Mouse (Mus musculus): ENCODE measurements around the gene Ovch2. TPM values are rescaled to one million over a fixed set of nuclear protein-coding genes. Genes with fewer than 3 reads are reported as not detected.

The Ovch2 gene
- polyA plus RNA-seq, 1 experiment from 2014 or later: not detected

GRCm38 (mm10) chr7:107787977-107788620, 12.9 kb downstream of the Ovch2 start:
- H3K27me3 ChIP-seq (ENCODE audit: control insufficient read depth, insufficient read depth, low read length): no peaks in the 10 kb centered on the region

DNA sequence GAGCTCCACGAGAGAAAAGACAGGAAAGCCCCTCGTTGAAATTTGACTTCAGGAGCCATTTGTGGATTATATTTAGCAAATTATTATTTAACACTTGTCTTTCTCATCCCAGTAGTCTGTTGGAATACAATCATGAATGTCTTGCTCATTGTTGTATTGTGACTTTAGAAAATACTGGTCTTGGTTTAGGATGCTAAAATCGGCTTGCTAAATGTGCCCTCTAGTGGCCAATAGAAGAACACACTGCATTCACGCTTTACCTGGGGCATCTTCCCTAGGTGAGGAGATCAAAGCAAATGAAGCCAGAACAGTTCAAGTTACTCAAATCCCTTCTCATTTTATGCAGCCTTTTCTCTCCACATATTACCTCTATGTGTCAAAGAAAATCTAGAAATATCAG, 21.4 kb downstream of the Ovch2 start:
- Histone ChIP-seq H3K9ac (ENCODE audit: low read length) (no peak overlapping the region), H3K36me3 (ENCODE audit: control insufficient read depth, insufficient read depth, low read length) (no peaks in the 10 kb centered on the region), H3K27me3 (ENCODE audit: control insufficient read depth, insufficient read depth, low read length) (no peaks in the 10 kb centered on the region), H3K4me3 (replicated peaks; ENCODE audit: low read length) (no peak overlapping the region), H3K9me3 (replicated peaks; ENCODE audit: control insufficient read depth, low read length) (no peaks in the 10 kb centered on the region), H3K4me2 (ENCODE audit: low read depth, low read length) (no peak overlapping the region), H3K27ac (ENCODE audit: low read length) (no peak overlapping the region), H3K4me1 (ENCODE audit: control insufficient read depth, insufficient read depth, low read length) (no peaks in the 10 kb centered on the region)
- no peak for ATAC-seq (ENCODE audit: insufficient read depth, low FRiP score)
- 45% methylated on average over 4 of the region's 4 CpGs for WGBS

More at GRCm38 (mm10) chr7:107787977-107788620, 12.9 kb downstream of the Ovch2 start:
- H3K9me3 ChIP-seq (replicated peaks; ENCODE audit: control insufficient read depth, low read length): no peaks in the 10 kb centered on the region
- no peak overlapping the region for H3K27ac ChIP-seq (ENCODE audit: low read length)
- WGBS: 58% methylated on average over 3 of the region's 3 CpGs
- no peak for ATAC-seq (ENCODE audit: insufficient read depth, low FRiP score)
- H3K36me3 ChIP-seq (ENCODE audit: control insufficient read depth, insufficient read depth, low read length): no peaks in the 10 kb centered on the region
- no peak overlapping the region for H3K4me3 ChIP-seq (replicated peaks; ENCODE audit: low read length)
- no peak overlapping the region for H3K9ac ChIP-seq (ENCODE audit: low read length)
- H3K4me1 ChIP-seq (ENCODE audit: control insufficient read depth, insufficient read depth, low read length): no peaks in the 10 kb centered on the region
- H3K4me2 ChIP-seq (ENCODE audit: low read depth, low read length): no peak overlapping the region

DNA sequence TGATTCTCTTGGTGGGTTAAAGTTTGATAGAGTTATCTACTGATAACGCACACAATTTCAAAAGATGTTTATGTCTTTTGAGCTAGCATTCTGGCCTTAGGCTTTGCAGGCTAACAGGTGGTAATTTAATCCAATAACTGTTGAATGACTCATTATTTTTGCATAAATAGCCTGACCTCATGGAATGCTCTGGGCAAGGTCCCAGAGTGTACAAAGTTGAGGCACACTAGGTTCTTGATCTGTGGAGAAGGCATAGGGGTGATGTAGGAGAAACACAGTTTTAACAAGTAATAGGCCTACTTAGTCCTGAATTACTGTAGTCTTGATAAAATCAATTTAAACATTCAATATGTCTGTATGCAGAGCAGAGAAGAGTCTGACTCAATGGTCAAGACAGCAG, 22.8 kb downstream of the Ovch2 start:
- Histone ChIP-seq H3K9me3 (replicated peaks; ENCODE audit: control insufficient read depth, low read length) (no peaks in the 10 kb centered on the region), H3K9ac (ENCODE audit: low read length) (no peak overlapping the region), H3K36me3 (ENCODE audit: control insufficient read depth, insufficient read depth, low read length) (no peaks in the 10 kb centered on the region), H3K4me3 (replicated peaks; ENCODE audit: low read length) (no peak overlapping the region), H3K27me3 (ENCODE audit: control insufficient read depth, insufficient read depth, low read length) (no peaks in the 10 kb centered on the region), H3K27ac (ENCODE audit: low read length) (no peak overlapping the region), H3K4me2 (ENCODE audit: low read depth, low read length) (no peak overlapping the region), H3K4me1 (ENCODE audit: control insufficient read depth, insufficient read depth, low read length) (no peaks in the 10 kb centered on the region)
- 35% methylated on average over 1 of the region's 1 CpGs for WGBS
- ATAC-seq (ENCODE audit: insufficient read depth, low FRiP score): no peak

DNA sequence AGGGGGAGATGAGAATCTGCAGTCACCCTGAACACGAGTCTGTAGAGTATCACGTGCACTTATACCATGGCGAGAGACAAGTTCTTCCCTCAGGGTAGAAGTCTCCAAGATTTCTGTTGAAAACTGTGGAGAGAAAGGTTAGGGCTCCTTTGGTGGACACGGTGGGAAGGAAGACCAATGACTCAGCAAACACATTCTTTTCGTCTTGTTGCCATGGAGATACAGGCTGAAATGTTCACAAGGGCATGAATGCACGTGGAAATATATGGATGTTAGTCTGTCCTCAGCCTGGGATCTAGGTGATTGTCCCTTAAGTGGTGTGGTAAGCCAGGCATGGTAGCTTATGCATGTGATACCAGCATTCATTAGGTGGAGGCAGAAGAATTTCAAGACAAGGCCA, 30.2 kb downstream of the Ovch2 start:
- WGBS: 55% methylated on average over 6 of the region's 6 CpGs
- H3K9me3 ChIP-seq (replicated peaks; ENCODE audit: control insufficient read depth, low read length): no peaks in the 10 kb centered on the region

GRCm38 (mm10) chr7:107757308-107758151, 43.5 kb downstream of the Ovch2 start, which contains the start of gene Cyb5r2:
Gene Cyb5r2, minus strand, starts transcription at chr7:107758032.
- Histone ChIP-seq H3K27me3 (ENCODE audit: control insufficient read depth, insufficient read depth, low read length) (no peaks in the 10 kb centered on the region), H3K4me2 (ENCODE audit: low read depth, low read length) (peak within 1 kb of the TSS; percentile 50), H3K36me3 (ENCODE audit: control insufficient read depth, insufficient read depth, low read length) (no peaks in the 10 kb centered on the region), H3K9ac (ENCODE audit: low read length) (peak within 1 kb of the TSS; percentile 20; the same call in 1 of the 2 replicates), H3K4me3 (replicated peaks; ENCODE audit: low read length) (peak within 1 kb of the TSS; percentile 24), H3K27ac (ENCODE audit: low read length) (no peak within 1 kb of the TSS), H3K4me1 (ENCODE audit: control insufficient read depth, insufficient read depth, low read length) (0 out of 2 replicates have a peak, but pooled peaks cover 6% of the 10 kb centered on the region), H3K9me3 (replicated peaks; ENCODE audit: control insufficient read depth, low read length) (no peaks in the 10 kb centered on the region)
- ATAC-seq (ENCODE audit: insufficient read depth, low FRiP score): peak; percentile 64
- 12% methylated on average over 23 of the region's 23 CpGs for WGBS

More for the DNA sequence above, 30.2 kb downstream of the Ovch2 start:
- no peak overlapping the region for H3K4me2 ChIP-seq (ENCODE audit: low read depth, low read length)
- ATAC-seq (ENCODE audit: insufficient read depth, low FRiP score): no peak
- no peak overlapping the region for H3K9ac ChIP-seq (ENCODE audit: low read length)
- H3K4me1 ChIP-seq (ENCODE audit: control insufficient read depth, insufficient read depth, low read length): no peaks in the 10 kb centered on the region
- no peak overlapping the region for H3K4me3 ChIP-seq (replicated peaks; ENCODE audit: low read length)
- H3K27me3 ChIP-seq (ENCODE audit: control insufficient read depth, insufficient read depth, low read length): no peaks in the 10 kb centered on the region
- no peaks in the 10 kb centered on the region for H3K36me3 ChIP-seq (ENCODE audit: control insufficient read depth, insufficient read depth, low read length)
- no peak overlapping the region for H3K27ac ChIP-seq (ENCODE audit: low read length)

- no peaks in the 10 kb centered on the region for H3K9me3 ChIP-seq (replicated peaks; ENCODE audit: control insufficient read depth, low read length)
- H3K4me1 ChIP-seq (ENCODE audit: control insufficient read depth, insufficient read depth, low read length): 0 out of 2 replicates have a peak, but pooled peaks cover 6% of the 10 kb centered on the region
- ATAC-seq (ENCODE audit: insufficient read depth, low FRiP score): no peak
- H3K36me3 ChIP-seq (ENCODE audit: control insufficient read depth, insufficient read depth, low read length): no peaks in the 10 kb centered on the region
- no peak overlapping the region for H3K9ac ChIP-seq (ENCODE audit: low read length)
- no peaks in the 10 kb centered on the region for H3K27me3 ChIP-seq (ENCODE audit: control insufficient read depth, insufficient read depth, low read length)
- H3K4me2 ChIP-seq (ENCODE audit: low read depth, low read length): no peak overlapping the region
- WGBS: 90% methylated on average over 2 of the region's 2 CpGs
- no peak overlapping the region for H3K4me3 ChIP-seq (replicated peaks; ENCODE audit: low read length)
- H3K27ac ChIP-seq (ENCODE audit: low read length): no peak overlapping the region
These were observed 44.3 kb downstream of the Ovch2 start for GRCm38 (mm10) chr7:107756748-107757147.

GRCm38 (mm10) chr7:107755905-107756304, 45.1 kb downstream of the Ovch2 start:
- Histone ChIP-seq H3K27me3 (ENCODE audit: control insufficient read depth, insufficient read depth, low read length) (no peaks in the 10 kb centered on the region), H3K9me3 (replicated peaks; ENCODE audit: control insufficient read depth, low read length) (no peaks in the 10 kb centered on the region), H3K27ac (ENCODE audit: low read length) (no peak overlapping the region), H3K4me2 (ENCODE audit: low read depth, low read length) (no peak overlapping the region), H3K36me3 (ENCODE audit: control insufficient read depth, insufficient read depth, low read length) (no peaks in the 10 kb centered on the region), H3K9ac (ENCODE audit: low read length) (no peak overlapping the region), H3K4me1 (ENCODE audit: control insufficient read depth, insufficient read depth, low read length) (0 out of 2 replicates have a peak, but pooled peaks cover 6% of the 10 kb centered on the region), H3K4me3 (replicated peaks; ENCODE audit: low read length) (no peak overlapping the region)
- ATAC-seq (ENCODE audit: insufficient read depth, low FRiP score): no peak
- 74% methylated on average over 3 of the region's 3 CpGs for WGBS

- H3K36me3 ChIP-seq (ENCODE audit: control insufficient read depth, insufficient read depth, low read length): no peaks in the 10 kb centered on the region
- no peak overlapping the region for H3K27ac ChIP-seq (ENCODE audit: low read length)
- no peak overlapping the region for H3K4me3 ChIP-seq (replicated peaks; ENCODE audit: low read length)
- no peak overlapping the region for H3K9ac ChIP-seq (ENCODE audit: low read length)
- 75% methylated on average over 10 of the region's 10 CpGs for WGBS
- no peaks in the 10 kb centered on the region for H3K9me3 ChIP-seq (replicated peaks; ENCODE audit: control insufficient read depth, low read length)
- no peaks in the 10 kb centered on the region for H3K27me3 ChIP-seq (ENCODE audit: control insufficient read depth, insufficient read depth, low read length)
- ATAC-seq (ENCODE audit: insufficient read depth, low FRiP score): no peak
- H3K4me2 ChIP-seq (ENCODE audit: low read depth, low read length): no peak overlapping the region
- no peaks in the 10 kb centered on the region for H3K4me1 ChIP-seq (ENCODE audit: control insufficient read depth, insufficient read depth, low read length)
These were observed 48.9 kb downstream of the Ovch2 start for GRCm38 (mm10) chr7:107752031-107752520.

- Histone ChIP-seq H3K9me3 (replicated peaks; ENCODE audit: control insufficient read depth, low read length) (no peaks in the 10 kb centered on the region), H3K4me2 (ENCODE audit: low read depth, low read length) (no peak overlapping the region), H3K27me3 (ENCODE audit: control insufficient read depth, insufficient read depth, low read length) (no peaks in the 10 kb centered on the region), H3K9ac (ENCODE audit: low read length) (no peak overlapping the region), H3K4me3 (replicated peaks; ENCODE audit: low read length) (no peak overlapping the region), H3K27ac (ENCODE audit: low read length) (no peak overlapping the region), H3K36me3 (ENCODE audit: control insufficient read depth, insufficient read depth, low read length) (no peaks in the 10 kb centered on the region), H3K4me1 (ENCODE audit: control insufficient read depth, insufficient read depth, low read length) (no peaks in the 10 kb centered on the region)
- 68% methylated on average over 4 of the region's 4 CpGs for WGBS
- no peak for ATAC-seq (ENCODE audit: insufficient read depth, low FRiP score)
These were observed 51.3 kb downstream of the Ovch2 start for GRCm38 (mm10) chr7:107749721-107750120.
